In the genomic region with DNA sequence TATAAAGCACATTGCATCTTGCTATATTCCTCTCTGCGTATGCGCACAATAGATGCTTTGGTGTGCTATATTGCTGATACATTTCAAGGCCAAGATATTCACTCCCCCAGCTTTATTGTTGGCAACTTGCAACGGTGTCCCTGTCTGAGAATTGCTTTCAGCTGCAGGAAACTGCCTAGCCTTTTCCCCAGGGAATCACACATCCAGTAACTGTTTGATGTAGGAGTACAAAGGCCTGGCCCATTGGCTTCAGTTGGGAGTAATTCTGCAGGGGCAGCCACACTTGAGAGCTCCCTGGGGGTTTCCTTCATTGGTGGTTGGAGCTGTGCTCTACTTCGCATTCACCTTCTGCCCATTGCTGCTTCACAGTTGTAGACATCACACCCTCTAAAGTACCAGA, we compare ENCODE assay signal across 12 mouse cellular contexts.
DNase-seq lines count a peak whose midpoint lies in the region; ATAC-seq lines count a peak whose summit lies in the region.
"Had no signal": no experiment of that assay in that cellular context is flagged by ENCODE, and none has a peak within 500 bp of the region (broad histone marks: within the 10 kb centered on the region; RNA-seq: fewer than 3 reads in every experiment).

No protein-coding gene starts in this region.

- no peak for DNase-seq in hindbrain, embryonic 10.5 days (ENCODE audit: low spot score)
- peak; percentile 15 for DNase-seq in embryonic facial prominence, embryonic 10.5 days (ENCODE audit: low spot score)
- DNase-seq in limb, embryonic 11.5 days (ENCODE audit: low spot score) = peak; percentile 36
- no peak for DNase-seq in retina, postnatal 1 day
- DNase-seq in gastrocnemius, adult 8-10 months (ENCODE audit: low spot score in 2 of 2) = no peak
- no peak for DNase-seq in spleen, postnatal 10 days (ENCODE audit: low spot score in 2 of 2)
- DNase-seq: layer of hippocampus, adult 9-11 months; liver, embryonic 13.5 days had no signal

- H3K4me2 ChIP-seq in hindbrain, embryonic 12.5 days (replicated peaks) = no peak overlapping the region
- H3K4me2 ChIP-seq in limb, embryonic 11.5 days (ENCODE audit: low read depth, severe bottlenecking) = no peak overlapping the region
- H3K4me2 ChIP-seq in neural tube, embryonic 14.5 days (ENCODE audit: low read depth, low read length) = no peak overlapping the region
- H3K4me2 ChIP-seq: embryonic facial prominence, embryonic 12.5 days; liver, embryonic 13.5 days had no signal

- H3K9me3 ChIP-seq in hindbrain, embryonic 12.5 days (replicated peaks) = no peaks in the 10 kb centered on the region
- H3K9me3 ChIP-seq in hindbrain, embryonic 10.5 days = no peaks in the 10 kb centered on the region
- no peaks in the 10 kb centered on the region for H3K9me3 ChIP-seq in embryonic facial prominence, embryonic 10.5 days
- no peaks in the 10 kb centered on the region for H3K9me3 ChIP-seq in limb, embryonic 11.5 days (ENCODE audit: control insufficient read depth, low read length)
- no peaks in the 10 kb centered on the region for H3K9me3 ChIP-seq in neural tube, embryonic 14.5 days (ENCODE audit: control insufficient read depth, low read length)
- H3K9me3 ChIP-seq: embryonic facial prominence, embryonic 12.5 days; liver, embryonic 13.5 days had no signal

- 51% methylated on average over 4 of the region's 4 CpGs for WGBS in hindbrain, embryonic 12.5 days
- 51% methylated on average over 4 of the region's 4 CpGs for WGBS in hindbrain, embryonic 10.5 days
- WGBS in embryonic facial prominence, embryonic 10.5 days = 56% methylated on average over 4 of the region's 4 CpGs
- 41% methylated on average over 4 of the region's 4 CpGs for WGBS in limb, embryonic 11.5 days
- WGBS in neural tube, embryonic 14.5 days = 29% methylated on average over 4 of the region's 4 CpGs

- no peak overlapping the region for H3K27ac ChIP-seq in hindbrain, embryonic 12.5 days
- H3K27ac ChIP-seq in hindbrain, embryonic 10.5 days = no peak overlapping the region
- no peak overlapping the region for H3K27ac ChIP-seq in embryonic facial prominence, embryonic 10.5 days (replicated peaks)
- H3K27ac ChIP-seq in limb, embryonic 11.5 days (replicated peaks; ENCODE audit: low read depth, low read length) = no peak overlapping the region
- H3K27ac ChIP-seq in neural tube, embryonic 14.5 days (ENCODE audit: low read depth, low read length) = no peak overlapping the region
- H3K27ac ChIP-seq: embryonic facial prominence, embryonic 12.5 days; liver, embryonic 13.5 days had no signal

- no peak overlapping the region for H3K9ac ChIP-seq in hindbrain, embryonic 12.5 days
- no peak overlapping the region for H3K9ac ChIP-seq in limb, embryonic 11.5 days (ENCODE audit: low read length)
- no peak overlapping the region for H3K9ac ChIP-seq in neural tube, embryonic 14.5 days (replicated peaks; ENCODE audit: low read depth, low read length)
- H3K9ac ChIP-seq: embryonic facial prominence, embryonic 12.5 days; liver, embryonic 13.5 days had no signal

- H3K27me3 ChIP-seq in hindbrain, embryonic 12.5 days = no peaks in the 10 kb centered on the region
- no peaks in the 10 kb centered on the region for H3K27me3 ChIP-seq in hindbrain, embryonic 10.5 days (ENCODE audit: insufficient read depth, poor library complexity, severe bottlenecking)
- no peaks in the 10 kb centered on the region for H3K27me3 ChIP-seq in embryonic facial prominence, embryonic 10.5 days (replicated peaks; ENCODE audit: low read depth, poor library complexity, severe bottlenecking)
- no peaks in the 10 kb centered on the region for H3K27me3 ChIP-seq in limb, embryonic 11.5 days (ENCODE audit: control insufficient read depth, insufficient read depth, low read length)
- no peaks in the 10 kb centered on the region for H3K27me3 ChIP-seq in neural tube, embryonic 14.5 days (ENCODE audit: control insufficient read depth, insufficient read depth, low read length)
- H3K27me3 ChIP-seq: embryonic facial prominence, embryonic 12.5 days; liver, embryonic 13.5 days had no signal

- H3K4me3 ChIP-seq in hindbrain, embryonic 12.5 days = no peak overlapping the region
- H3K4me3 ChIP-seq in hindbrain, embryonic 10.5 days = no peak overlapping the region
- H3K4me3 ChIP-seq in embryonic facial prominence, embryonic 10.5 days = no peak overlapping the region
- H3K4me3 ChIP-seq in limb, embryonic 11.5 days (ENCODE audit: low read depth, low read length) = no peak overlapping the region
- H3K4me3 ChIP-seq in neural tube, embryonic 14.5 days (ENCODE audit: low read depth, low read length) = no peak overlapping the region
- H3K4me3 ChIP-seq: embryonic facial prominence, embryonic 12.5 days; liver, embryonic 13.5 days had no signal

- H3K36me3 ChIP-seq in hindbrain, embryonic 12.5 days = no peaks in the 10 kb centered on the region
- no peaks in the 10 kb centered on the region for H3K36me3 ChIP-seq in hindbrain, embryonic 10.5 days
- H3K36me3 ChIP-seq in embryonic facial prominence, embryonic 10.5 days (replicated peaks) = no peaks in the 10 kb centered on the region
- no peaks in the 10 kb centered on the region for H3K36me3 ChIP-seq in limb, embryonic 11.5 days (ENCODE audit: control insufficient read depth, insufficient read depth, low read length)
- no peaks in the 10 kb centered on the region for H3K36me3 ChIP-seq in neural tube, embryonic 14.5 days (ENCODE audit: control insufficient read depth, insufficient read depth, low read length)
- H3K36me3 ChIP-seq: embryonic facial prominence, embryonic 12.5 days; liver, embryonic 13.5 days had no signal

- peak; percentile 38; the same call in 1 of the 2 replicates for ATAC-seq in hindbrain, embryonic 12.5 days (ENCODE audit: low FRiP score)
- no peak for ATAC-seq in limb, embryonic 11.5 days (ENCODE audit: insufficient number of reproducible peaks, low FRiP score, low TSS enrichment, low read depth)
- peak; percentile 72; the same call in 1 of the 2 replicates for ATAC-seq in neural tube, embryonic 14.5 days (ENCODE audit: low read depth)
- ATAC-seq: intestine, postnatal 0 days had no signal

- peaks cover 8% of the 10 kb centered on the region for H3K4me1 ChIP-seq in hindbrain, embryonic 12.5 days
- peaks cover 11% of the 10 kb centered on the region for H3K4me1 ChIP-seq in hindbrain, embryonic 10.5 days (replicated peaks)
- H3K4me1 ChIP-seq in embryonic facial prominence, embryonic 10.5 days = peaks cover 10% of the 10 kb centered on the region
- no peaks in the 10 kb centered on the region for H3K4me1 ChIP-seq in limb, embryonic 11.5 days (ENCODE audit: control insufficient read depth, insufficient read depth, low read length)
- H3K4me1 ChIP-seq in neural tube, embryonic 14.5 days (ENCODE audit: control insufficient read depth, insufficient read depth, low read length) = peaks cover 4% of the 10 kb centered on the region; the same call in 1 of the 2 replicates

Comparison
In these comparisons a context has a peak if more than half of its experiments do, and no peak if none do; other contexts are left out.
1. DNase-seq: peak in embryonic facial prominence, embryonic 10.5 days (single experiment) and limb, embryonic 11.5 days (single experiment); none in hindbrain, embryonic 10.5 days (single experiment), retina, postnatal 1 day (single experiment), gastrocnemius, adult 8-10 months (0 of 2) and spleen, postnatal 10 days (0 of 2).